Mouse (Mus musculus) heart, adult 2 months (tissue): ENCODE measurements around the gene Ppp1cc. TPM values are rescaled to one million over a fixed set of nuclear protein-coding genes. Genes with fewer than 3 reads are reported as not detected.

Experiments
- DNase-seq, 2 experiments: peaks; one replicate each; pipeline ENCODE4 v3.0.0; 2021
- H3K27ac ChIP-seq: fragments of 200-600 bp; 2 replicates; pipeline ENCODE4 v1.8.1; 2022
- H3K27me3 ChIP-seq: fragments of 200-500 bp; 2 replicates; pipeline ENCODE4 v1.6.1; 2012; ENCODE audit warnings: mild to moderate bottlenecking, low read length, inconsistent platforms, mixed read lengths; ENCODE audit not compliant: control insufficient read depth, insufficient read depth
- H3K36me3 ChIP-seq: fragments of 200-500 bp; 2 replicates; pipeline ENCODE4 v1.6.1; 2012; ENCODE audit warnings: low read length, inconsistent platforms; ENCODE audit not compliant: control insufficient read depth, insufficient read depth
- H3K4me1 ChIP-seq: fragments of 200-500 bp; 2 replicates; pipeline ENCODE4 v1.6.1; 2011; ENCODE audit warnings: low read length; ENCODE audit not compliant: control insufficient read depth, insufficient read depth
- H3K4me3 ChIP-seq: fragments of 200-600 bp; 2 replicates; pipeline ENCODE4 v1.8.1; 2022
- H3K79me2 ChIP-seq: fragments of 200-500 bp; replicated peaks from 2 replicates; pipeline ENCODE4 v1.6.1; 2012; ENCODE audit warnings: mild to moderate bottlenecking, inconsistent platforms, low read length, moderate library complexity, mixed read lengths; ENCODE audit not compliant: control insufficient read depth, insufficient read depth
- H3K9ac ChIP-seq: fragments of 200-500 bp; 2 replicates; pipeline ENCODE4 v1.6.1; 2012; ENCODE audit warnings: low read depth, mild to moderate bottlenecking, control low read depth, inconsistent platforms, low read length, mixed read lengths
- CTCF ChIP-seq: fragments of 200-600 bp; IDR thresholded peaks from 2 replicates; pipeline ENCODE4 v1.8.1; 2022; ENCODE audit warnings: antibody characterized with exemption, mild to moderate bottlenecking, moderate library complexity
- EP300 ChIP-seq: fragments of 200-500 bp; IDR thresholded peaks from 2 replicates; pipeline ENCODE4 v1.6.1; 2011; ENCODE audit warnings: low read depth, low read length, control low read depth; ENCODE audit not compliant: insufficient read depth
- POLR2A ChIP-seq: fragments of 200-500 bp; IDR thresholded peaks from 2 replicates; pipeline ENCODE4 v1.6.1; 2011; ENCODE audit warnings: mild to moderate bottlenecking, low read depth, low read length, control low read depth; ENCODE audit not compliant: insufficient read depth
- WGBS: fragments of 180-500 bp; shearing (Covaris S2); methylation state at CpG from one replicate; pipeline ENCODE4 v1.1.7; 2018; 5-methylcytosine and 5-hydroxymethylcytosine counted together
- intact Hi-C: fragments of 180-260 bp; cut with DNase I; formaldehyde crosslinking; loops from one replicate; pipeline ENCODE4 v1.15.1; 2025
- polyA plus RNA-seq: library from polyadenylated mRNA; depleted of rRNA; stranded (reverse); fragments of >200 nt; gene quantifications from 2 replicates; pipeline ENCODE4 v1.2.3, GENCODE M21; 2012; rRNA removed
- total RNA-seq, 2 experiments: library from RNA; stranded (reverse); gene quantifications; 2 replicates each; pipeline ENCODE4 v1.2.3; 2021

Ppp1cc gene
- total and polyA plus RNA-seq, 3 experiments = 59.7 to 127 (median 101) TPM

- Histone ChIP-seq H3K4me3 (no peak overlapping the region), H3K9ac (no peak overlapping the region), H3K4me1 (peaks cover 1% of the 10 kb centered on the region; the same call in 1 of the 2 replicates), H3K36me3 (no peaks in the 10 kb centered on the region), H3K27ac (no peak overlapping the region), H3K27me3 (no peaks in the 10 kb centered on the region), H3K79me2 (no peaks in the 10 kb centered on the region)
- intact Hi-C loops = no loop called here
- no peak for DNase-seq
- TF ChIP-seq EP300 (no peak), CTCF (no peak), POLR2A (no peak)
- WGBS = 87% methylated on average over 4 of the region's 4 CpGs
Measured at GRCm38 (mm10) chr5:122221085-122221484, 63.0 kb downstream of the Ppp1cc start.

DNA sequence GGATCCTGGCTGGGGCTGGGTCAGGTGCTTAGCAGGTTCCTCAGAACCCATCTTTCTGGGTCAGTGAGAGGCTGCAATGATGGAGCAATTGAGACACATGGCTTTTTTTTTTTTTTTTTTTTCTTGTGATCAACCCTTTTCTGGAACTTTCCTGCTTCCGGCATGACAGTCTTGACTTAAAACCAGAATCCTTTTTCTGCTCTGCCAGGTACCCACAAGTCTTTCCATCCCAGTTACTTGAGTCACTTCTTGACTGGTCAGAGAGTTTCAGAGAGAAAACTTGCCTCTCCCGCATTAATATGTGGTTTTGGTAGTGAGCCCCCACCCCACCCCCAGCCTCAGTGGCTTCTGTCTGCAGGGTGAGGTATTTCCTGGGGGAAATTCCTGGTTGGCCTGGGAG lies 66.2 kb downstream of the Ppp1cc start:
- 91% methylated on average over 2 of the region's 2 CpGs for WGBS
- intact Hi-C loops = no loop called here
- Histone ChIP-seq H3K79me2 (no peaks in the 10 kb centered on the region), H3K4me1 (peaks cover 1% of the 10 kb centered on the region; the same call in 1 of the 2 replicates), H3K27me3 (no peaks in the 10 kb centered on the region), H3K9ac (no peak overlapping the region), H3K27ac (no peak overlapping the region), H3K36me3 (no peaks in the 10 kb centered on the region), H3K4me3 (no peak overlapping the region)
- TF ChIP-seq CTCF = no peak
- TF ChIP-seq EP300 = no peak
- no peak for TF ChIP-seq POLR2A
- DNase-seq = no peak

Other genes starting within 250 kb of the Ppp1cc start
- gene Cux2, start 108.2 kb upstream of the Ppp1cc start, total RNA-seq = 10 to 100 TPM; 18.1 to 18.4 TPM
- 11.4 and 16.7 TPM in 2 replicates for gene Cux2, start 108.2 kb upstream of the Ppp1cc start, polyA plus RNA-seq
- over 10,000 TPM; 18,797 to 22,206 TPM for gene Myl2, start 57.3 kb upstream of the Ppp1cc start, total RNA-seq
- 7,725 and 11,177 TPM in 2 replicates for gene Myl2, start 57.3 kb upstream of the Ppp1cc start, polyA plus RNA-seq
- gene Ccdc63, start 17.5 kb upstream of the Ppp1cc start, total RNA-seq = under 1 TPM in 1 of 2 experiments, not detected in 1; 0.16 TPM
- 0.08 and 0.12 TPM in 2 replicates for gene Ccdc63, start 17.5 kb upstream of the Ppp1cc start, polyA plus RNA-seq
- gene Hvcn1, start 48.5 kb downstream of the Ppp1cc start, total RNA-seq = 1 to 10 TPM in 1 of 2 experiments, under 1 TPM in 1; 0.81 to 1.5 TPM
- 2.4 and 2.9 TPM in 2 replicates for gene Hvcn1, start 48.5 kb downstream of the Ppp1cc start, polyA plus RNA-seq
- gene Tctn1, start 106.2 kb downstream of the Ppp1cc start, total RNA-seq = 1 to 10 TPM; 3.2 to 3.9 TPM
- gene Tctn1, start 106.2 kb downstream of the Ppp1cc start, polyA plus RNA-seq = 9.4 and 9.8 TPM in 2 replicates
- gene Pptc7, start 126.1 kb downstream of the Ppp1cc start, total RNA-seq = 100 to 1,000 TPM; 108 to 133 TPM
- 77.5 and 122 TPM in 2 replicates for gene Pptc7, start 126.1 kb downstream of the Ppp1cc start, polyA plus RNA-seq
- under 1 TPM; 0.50 to 0.97 TPM for gene Rad9b, start 196.0 kb downstream of the Ppp1cc start, total RNA-seq
- 2.5 and 3.0 TPM in 2 replicates for gene Rad9b, start 196.0 kb downstream of the Ppp1cc start, polyA plus RNA-seq
- gene Vps29, start 196.1 kb downstream of the Ppp1cc start, total RNA-seq = 10 to 100 TPM; 85.4 to 91.4 TPM
- 39.2 and 70.9 TPM in 2 replicates for gene Vps29, start 196.1 kb downstream of the Ppp1cc start, polyA plus RNA-seq
- gene Gpn3, start 213.6 kb downstream of the Ppp1cc start, total RNA-seq = 10 to 100 TPM; 23.5 to 28.0 TPM
- gene Gpn3, start 213.6 kb downstream of the Ppp1cc start, polyA plus RNA-seq = 19.2 and 19.8 TPM in 2 replicates
- 10 to 100 TPM; 11.1 to 12.3 TPM for gene Fam216a, start 214.1 kb downstream of the Ppp1cc start, total RNA-seq
- 10.7 and 15.3 TPM in 2 replicates for gene Fam216a, start 214.1 kb downstream of the Ppp1cc start, polyA plus RNA-seq
- gene Arpc3, start 233.6 kb downstream of the Ppp1cc start, total RNA-seq = 10 to 100 TPM; 91.5 to 98.7 TPM
- gene Arpc3, start 233.6 kb downstream of the Ppp1cc start, polyA plus RNA-seq = 89.6 and 97.1 TPM in 2 replicates